Mouse (Mus musculus) limb, embryonic 11.5 days (tissue): Measurements from ENCODE around the gene Msmp. TPM values are rescaled to one million over a fixed set of nuclear protein-coding genes. Genes with fewer than 3 reads are reported as not detected.
"Not testable (repeated sequence)": the region's sequence is repeated elsewhere in the genome, so short reads cannot be mapped to it uniquely, and the experiment has no call there.

Experiments used
- ATAC-seq: fragments of 200-750 bp; cut with Nextera tagmentation; 2 replicates; pipeline ENCODE4 v1.8.0; 2017; ENCODE audit warnings: low read depth; ENCODE audit not compliant: insufficient number of reproducible peaks, low FRiP score, low TSS enrichment
- DNase-seq: peaks from one replicate; pipeline ENCODE4 v3.0.0-alpha.2; 2015; ENCODE audit warnings: low spot score
- H3K27ac ChIP-seq: fragments of 300-500 bp; sonication (generic); replicated peaks from 2 replicates; pipeline ENCODE4 v1.5.1; 2014; ENCODE audit warnings: low read depth, mild to moderate bottlenecking, low read length
- H3K27me3 ChIP-seq: fragments of 300-500 bp; sonication (generic); 2 replicates; pipeline ENCODE4 v1.6.1; 2014; ENCODE audit warnings: mild to moderate bottlenecking, low read length, mixed read lengths; ENCODE audit not compliant: control insufficient read depth, insufficient read depth
- H3K36me3 ChIP-seq: fragments of 300-500 bp; sonication (generic); 2 replicates; pipeline ENCODE4 v1.6.1; 2014; ENCODE audit warnings: mild to moderate bottlenecking, low read length, moderate library complexity, mixed read lengths; ENCODE audit not compliant: control insufficient read depth, insufficient read depth
- H3K4me1 ChIP-seq: fragments of 300-500 bp; sonication (generic); 2 replicates; pipeline ENCODE4 v1.6.1; 2014; ENCODE audit warnings: low read length, mixed read lengths; ENCODE audit not compliant: control insufficient read depth, insufficient read depth
- H3K4me2 ChIP-seq: fragments of 300-500 bp; sonication (generic); 2 replicates; pipeline ENCODE4 v1.6.1; 2014; ENCODE audit warnings: low read depth, mild to moderate bottlenecking, moderate library complexity; ENCODE audit not compliant: severe bottlenecking
- H3K4me3 ChIP-seq: fragments of 300-500 bp; sonication (generic); 2 replicates; pipeline ENCODE4 v1.5.1; 2014; ENCODE audit warnings: low read depth, low read length
- H3K9ac ChIP-seq: fragments of 300-500 bp; sonication (generic); 2 replicates; pipeline ENCODE4 v1.6.1; 2014; ENCODE audit warnings: mild to moderate bottlenecking, low read length
- H3K9me3 ChIP-seq: fragments of 300-500 bp; sonication (generic); 2 replicates; pipeline ENCODE4 v1.6.1; 2016; ENCODE audit warnings: low read length; ENCODE audit not compliant: control insufficient read depth
- WGBS: fragments of 180-500 bp; shearing (Covaris S2); extraction: QIAGEN DNeasy Blood & Tissue Kit; methylation state at CpG from one replicate; pipeline ENCODE4 v1.1.7; 2014; 5-methylcytosine and 5-hydroxymethylcytosine counted together
- polyA plus RNA-seq: library from polyadenylated mRNA; unstranded; fragments of >200 nt; fragmentation: Nextera tagmentation; extraction: Ambion mirVana; gene quantifications from 2 replicates; pipeline ENCODE4 v1.2.1, GENCODE M21; 2014

The Msmp gene
- polyA plus RNA-seq, 1 experiment from 2014 or later = not detected

DNA sequence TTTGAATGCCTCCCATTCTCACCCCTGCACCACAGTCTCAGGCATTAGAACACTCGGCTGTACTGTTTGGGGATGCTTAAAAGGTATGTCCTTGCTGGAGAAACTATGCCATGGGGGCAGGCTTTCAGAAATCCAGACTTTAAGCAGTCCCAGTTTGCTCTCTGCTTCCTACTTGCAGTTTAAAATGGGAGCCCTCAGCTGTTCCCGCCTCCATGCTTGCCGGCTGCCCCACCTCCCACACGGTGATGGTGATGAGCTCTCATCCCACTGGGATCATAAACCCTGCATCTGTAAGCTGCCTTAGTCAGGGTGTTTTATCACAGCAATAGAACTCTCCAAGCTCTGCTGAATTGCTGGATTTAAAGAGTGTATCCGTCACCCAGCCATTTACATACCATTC is 31.9 kb downstream of the Msmp start:
- Histone ChIP-seq H3K4me2 (no peak overlapping the region), H3K4me3 (no peak overlapping the region), H3K27ac (no peak overlapping the region), H3K36me3 (peaks cover 59% of the 10 kb centered on the region), H3K9ac (no peak overlapping the region), H3K9me3 (no peaks in the 10 kb centered on the region), H3K27me3 (no peaks in the 10 kb centered on the region), H3K4me1 (no peaks in the 10 kb centered on the region)
- ATAC-seq = no peak
- no peak for DNase-seq
- 85% methylated on average over 5 of the region's 5 CpGs for WGBS

DNA sequence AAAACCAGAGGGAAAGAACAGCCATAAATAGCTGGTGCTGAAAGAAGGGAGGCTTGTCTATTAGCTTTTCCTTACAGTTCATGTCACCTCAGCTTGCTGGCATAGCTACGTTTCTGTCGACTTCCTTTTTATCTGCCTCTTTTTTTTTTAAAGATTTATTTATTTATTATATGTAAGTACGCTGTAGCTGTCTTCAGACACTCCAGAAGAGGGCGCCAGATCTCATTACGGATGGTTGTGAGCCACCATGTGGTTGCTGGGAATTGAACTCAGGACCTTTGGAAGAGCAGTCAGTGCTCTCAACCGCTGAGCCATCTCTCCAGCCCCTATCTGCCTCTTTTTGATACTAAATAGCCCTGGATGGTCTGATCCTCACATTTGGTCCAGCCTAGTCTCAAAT is 32.4 kb downstream of the Msmp start:
- H3K27me3 ChIP-seq, H3K4me1 ChIP-seq, DNase-seq, H3K27ac ChIP-seq, H3K4me3 ChIP-seq, ATAC-seq, H3K9ac ChIP-seq, H3K4me2 ChIP-seq, H3K9me3 ChIP-seq: not testable (repeated sequence)
- H3K36me3 ChIP-seq = peaks cover 61% of the 10 kb centered on the region
- WGBS = 86% methylated on average over 6 of the region's 6 CpGs

DNA sequence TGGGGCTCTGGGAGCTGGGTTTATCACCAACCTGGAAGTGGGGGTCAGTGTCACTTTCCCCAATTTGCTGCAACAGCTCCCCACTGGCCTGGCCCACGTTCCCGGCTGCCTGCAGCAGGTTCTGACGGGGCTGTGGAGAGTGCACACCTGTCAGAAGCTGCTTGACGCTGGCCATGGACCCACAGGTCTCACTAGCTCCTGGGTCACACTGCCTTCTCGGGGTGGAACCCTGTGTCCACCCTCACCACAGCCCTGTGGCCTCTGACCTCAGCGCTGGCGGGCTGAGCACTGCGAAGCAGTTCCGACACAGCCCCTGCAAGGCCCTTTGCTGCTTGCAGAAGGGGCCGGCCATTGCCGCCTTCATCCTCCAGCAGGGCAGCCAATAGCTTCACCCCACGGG is 35.2 kb downstream of the Msmp start:
- Histone ChIP-seq H3K4me1 (no peaks in the 10 kb centered on the region), H3K4me2 (no peak overlapping the region), H3K27ac (no peak overlapping the region), H3K9me3 (no peaks in the 10 kb centered on the region), H3K4me3 (no peak overlapping the region), H3K9ac (no peak overlapping the region), H3K36me3 (peaks cover 70% of the 10 kb centered on the region), H3K27me3 (no peaks in the 10 kb centered on the region)
- DNase-seq (no peak), ATAC-seq (no peak)
- 87% methylated on average over 12 of the region's 12 CpGs for WGBS

DNA sequence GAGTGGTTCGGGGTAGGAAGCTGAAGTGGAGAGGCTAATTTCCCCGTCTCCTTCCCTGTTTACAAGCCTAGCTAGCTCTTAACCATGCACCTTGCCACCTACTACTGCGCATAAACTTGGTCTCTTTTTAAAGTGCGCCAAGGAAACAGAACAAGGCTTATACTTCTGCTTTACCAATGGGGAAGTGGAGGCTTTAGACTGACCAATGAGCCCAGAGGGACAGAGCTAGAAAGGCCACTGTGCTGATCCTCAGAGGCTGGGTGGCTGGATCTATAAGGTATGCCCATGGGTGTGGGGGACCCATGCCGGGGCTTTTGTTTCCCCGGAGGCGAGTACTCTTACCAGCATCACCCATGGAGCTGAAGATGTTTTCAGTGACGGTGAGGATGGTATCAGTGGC is 37.1 kb downstream of the Msmp start:
- 94% methylated on average over 8 of the region's 8 CpGs for WGBS
- Histone ChIP-seq H3K9me3 (no peaks in the 10 kb centered on the region), H3K9ac (no peak overlapping the region), H3K36me3 (peaks cover 69% of the 10 kb centered on the region), H3K4me1 (no peaks in the 10 kb centered on the region), H3K4me3 (no peak overlapping the region), H3K27ac (no peak overlapping the region), H3K4me2 (no peak overlapping the region), H3K27me3 (no peaks in the 10 kb centered on the region)
- DNase-seq = no peak
- ATAC-seq = no peak

- Histone ChIP-seq H3K36me3 (peaks cover 73% of the 10 kb centered on the region), H3K9ac (no peak overlapping the region), H3K27me3 (no peaks in the 10 kb centered on the region), H3K4me2 (no peak overlapping the region), H3K27ac (no peak overlapping the region), H3K4me3 (no peak overlapping the region), H3K9me3 (no peaks in the 10 kb centered on the region), H3K4me1 (no peaks in the 10 kb centered on the region)
- ATAC-seq = no peak
- no peak for DNase-seq
- 94% methylated on average over 12 of the region's 12 CpGs for WGBS
Measured at GRCm38 (mm10) chr4:43546375-43547047, 37.8 kb downstream of the Msmp start.

DNA sequence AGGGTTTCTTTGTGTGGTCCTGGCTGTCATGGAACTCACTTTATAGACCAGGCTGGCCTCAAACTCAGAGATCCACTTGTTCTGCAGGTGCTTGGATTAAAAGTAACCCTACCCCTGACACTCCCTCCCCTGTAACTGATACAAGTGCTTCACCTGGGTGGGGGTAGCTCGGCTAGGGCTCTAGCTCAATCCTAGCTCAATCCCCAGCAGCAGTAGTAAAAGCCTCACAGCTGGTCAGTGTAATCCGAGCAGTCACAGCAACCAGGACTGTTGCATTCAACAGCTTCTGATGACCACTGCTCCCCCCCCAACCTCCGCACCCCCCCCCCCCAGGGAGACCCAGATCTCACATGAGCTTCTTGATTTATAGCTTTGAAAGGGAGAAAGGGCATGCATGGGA is 42.2 kb downstream of the Msmp start:
- WGBS = 53% methylated on average over 3 of the region's 3 CpGs
- Histone ChIP-seq H3K4me3 (no peak overlapping the region), H3K9me3 (no peaks in the 10 kb centered on the region), H3K4me2 (no peak overlapping the region), H3K4me1 (no peaks in the 10 kb centered on the region), H3K27me3 (no peaks in the 10 kb centered on the region), H3K9ac (no peak overlapping the region), H3K27ac (no peak overlapping the region), H3K36me3 (peaks cover 79% of the 10 kb centered on the region)
- ATAC-seq (no peak), DNase-seq (no peak)

DNA sequence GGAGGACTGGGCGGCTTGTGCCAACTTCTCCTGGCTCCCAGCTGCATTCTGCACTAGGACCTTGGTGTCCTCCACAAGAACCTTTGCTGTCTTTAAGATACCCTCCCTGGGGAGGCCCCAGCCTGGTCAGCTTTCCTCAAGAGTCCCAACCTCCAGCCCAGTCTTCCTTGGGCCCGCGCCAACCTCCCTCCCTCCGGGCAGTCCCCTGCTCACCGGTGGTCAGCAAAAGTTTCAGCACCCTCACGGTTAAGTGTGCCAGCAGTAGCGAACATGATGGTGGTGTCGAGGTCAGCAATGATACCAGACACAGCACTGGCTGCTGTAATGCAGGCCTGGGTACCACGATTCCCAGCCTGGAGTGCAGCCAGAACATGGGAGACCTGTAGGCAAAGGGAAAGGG is 48.3 kb downstream of the Msmp start:
- H3K9me3 ChIP-seq = no peaks in the 10 kb centered on the region
- DNase-seq (no peak), ATAC-seq (no peak)
- WGBS = 94% methylated on average over 9 of the region's 9 CpGs
- H3K4me2 ChIP-seq = no peak overlapping the region
- peaks cover 66% of the 10 kb centered on the region for H3K36me3 ChIP-seq
- H3K4me3 ChIP-seq = no peak overlapping the region
- no peak overlapping the region for H3K9ac ChIP-seq
- H3K27ac ChIP-seq = no peak overlapping the region
- no peaks in the 10 kb centered on the region for H3K27me3 ChIP-seq
- H3K4me1 ChIP-seq = no peaks in the 10 kb centered on the region

- WGBS = 97% methylated on average over 8 of the region's 8 CpGs
- H3K9me3 ChIP-seq = no peaks in the 10 kb centered on the region
- peaks cover 66% of the 10 kb centered on the region for H3K36me3 ChIP-seq
- H3K4me2 ChIP-seq = no peak overlapping the region
- H3K4me3 ChIP-seq = no peak overlapping the region
- H3K4me1 ChIP-seq = no peaks in the 10 kb centered on the region
- no peak for DNase-seq
- ATAC-seq = no peak
- no peak overlapping the region for H3K27ac ChIP-seq
- H3K9ac ChIP-seq = no peak overlapping the region
- no peaks in the 10 kb centered on the region for H3K27me3 ChIP-seq
Measured at GRCm38 (mm10) chr4:43535628-43536027, 48.7 kb downstream of the Msmp start.

- peaks cover 44% of the 10 kb centered on the region for H3K36me3 ChIP-seq
Measured at GRCm38 (mm10) chr4:43533270-43533669, 51.0 kb downstream of the Msmp start.

More at GRCm38 (mm10) chr4:43533270-43533669, 51.0 kb downstream of the Msmp start:
- ATAC-seq (no peak), DNase-seq (no peak)
- no peaks in the 10 kb centered on the region for H3K4me1 ChIP-seq
- H3K4me2 ChIP-seq = no peak overlapping the region
- H3K4me3 ChIP-seq = no peak overlapping the region
- H3K27ac ChIP-seq = no peak overlapping the region
- H3K9ac ChIP-seq = no peak overlapping the region
- no peaks in the 10 kb centered on the region for H3K27me3 ChIP-seq
- WGBS = 82% methylated on average over 9 of the region's 9 CpGs
- no peaks in the 10 kb centered on the region for H3K9me3 ChIP-seq
